Mouse (Mus musculus) lung, postnatal 14 days (tissue): ENCODE measurements around the gene Pdlim3.
A peak's percentile ranks its signal among the peaks of the same experiment; 100 is the strongest.
"Not testable (repeated sequence)": the region's sequence is repeated elsewhere in the genome, so short reads cannot be mapped to it uniquely, and the experiment has no call there.

Source experiments
- DNase-seq: peaks from one replicate; pipeline ENCODE4 v3.0.0; 2021

The Pdlim3 gene

DNA sequence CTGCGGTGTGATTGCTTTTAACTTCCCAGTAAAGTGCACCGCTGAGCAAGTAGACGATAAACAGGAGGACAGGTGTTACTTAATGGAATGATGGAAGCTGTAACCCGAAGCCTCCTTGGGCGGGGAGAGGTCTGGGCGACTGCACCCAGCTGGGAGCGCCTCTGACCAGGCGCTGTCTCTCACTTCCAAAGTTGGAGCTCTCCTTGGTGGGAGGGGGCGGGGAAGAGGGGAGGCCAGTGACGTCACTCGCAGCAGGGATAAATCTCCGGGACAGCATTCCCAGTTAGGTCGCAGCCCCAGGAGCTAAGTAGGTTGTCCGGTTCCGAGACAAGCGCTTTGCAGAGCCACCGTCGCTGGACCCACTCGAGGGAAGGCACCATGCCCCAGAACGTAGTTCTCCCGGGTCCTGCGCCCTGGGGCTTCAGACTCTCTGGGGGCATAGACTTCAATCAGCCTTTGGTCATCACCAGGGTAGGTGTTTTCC lies at the start of gene Pdlim3:
Gene Pdlim3, plus strand, starts transcription at position 260 of the 484 bp plus-strand sequence.
- DNase-seq: peak; percentile 61

DNA sequence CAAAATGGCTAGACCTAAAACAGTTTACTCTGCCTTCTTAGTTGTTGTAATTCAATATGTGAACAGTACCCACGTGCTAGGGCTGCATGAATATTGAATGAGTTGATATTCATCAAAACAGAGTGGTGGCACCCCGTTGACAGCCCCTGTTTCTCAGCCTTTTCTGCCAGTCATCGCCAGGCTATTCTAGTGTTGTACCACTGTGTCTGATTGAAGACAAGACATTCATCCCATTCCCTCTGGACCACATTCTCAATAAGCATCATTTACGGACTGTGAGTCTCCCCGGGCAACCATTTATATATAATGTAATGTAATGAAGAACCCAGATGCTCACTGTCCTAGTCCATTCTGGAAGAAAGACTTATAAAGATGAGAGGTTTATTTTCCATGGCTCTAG lies 42.0 kb upstream of the Pdlim3 start:
- no peak for DNase-seq

DNA sequence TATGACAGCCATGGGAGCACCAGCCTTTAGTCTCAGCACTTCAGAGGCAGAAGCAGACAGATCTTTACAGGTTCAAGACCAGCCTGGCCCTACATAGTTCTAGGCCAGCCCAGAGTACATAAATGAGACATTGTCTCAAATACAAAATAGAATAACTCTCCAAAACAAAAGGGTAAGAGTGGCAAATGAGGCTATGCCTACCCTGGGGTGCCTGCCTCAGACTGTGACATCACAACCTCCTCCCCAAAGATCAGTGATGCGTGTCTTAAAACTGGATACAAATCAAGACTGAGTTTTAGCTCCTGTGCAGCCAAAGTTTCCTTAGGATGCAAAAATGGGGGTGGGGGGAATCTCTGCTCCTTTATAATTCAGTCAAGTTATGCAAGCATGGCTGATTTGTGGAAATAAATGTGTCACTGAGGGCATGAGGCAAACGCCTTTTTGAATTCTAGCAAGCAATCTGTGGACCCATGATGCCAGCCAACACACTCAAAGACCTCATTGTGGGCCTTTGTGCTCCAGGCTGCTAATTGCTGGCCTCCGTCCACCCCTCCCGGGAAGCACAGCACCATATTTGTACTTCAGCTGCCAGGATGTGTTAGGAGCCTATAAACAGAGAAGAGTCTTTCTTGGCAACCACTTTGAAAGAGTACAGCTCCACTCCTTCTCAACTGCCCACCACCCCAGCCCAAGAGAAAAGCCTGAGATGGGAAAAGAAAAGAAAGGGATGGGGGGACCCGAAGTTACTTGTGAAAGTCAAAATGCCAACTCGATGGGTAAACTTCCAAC lies 41.0 kb upstream of the Pdlim3 start:
- DNase-seq: peak; percentile 31

DNA sequence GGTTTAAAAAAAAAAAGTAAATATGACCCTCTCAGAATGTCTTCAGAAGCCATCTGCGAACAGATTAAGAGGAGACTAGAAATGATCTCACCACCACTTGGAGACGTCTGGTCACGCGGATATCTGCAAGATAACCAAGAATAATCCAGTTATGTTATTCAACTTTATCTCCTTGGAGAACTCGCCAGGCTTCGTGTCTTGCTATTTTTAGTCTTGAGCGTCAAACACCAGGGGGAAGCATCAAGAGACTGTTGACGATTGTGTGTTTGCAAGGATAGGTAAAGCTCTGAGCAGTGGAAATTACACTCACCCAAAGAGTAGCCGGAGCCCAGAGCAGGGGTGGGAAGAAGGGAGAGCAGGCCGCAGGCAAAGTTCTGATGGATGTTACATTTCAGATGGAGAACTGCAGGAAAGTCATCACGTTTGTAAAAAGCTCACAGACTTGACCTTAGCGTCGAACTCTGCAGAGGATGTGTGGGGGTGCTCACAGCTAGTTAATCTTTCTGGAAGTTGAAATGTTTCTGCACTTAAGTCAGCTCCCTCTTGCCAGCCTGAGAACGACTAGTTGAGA lies 40.3 kb upstream of the Pdlim3 start:
- DNase-seq: no peak

- DNase-seq: no peak
Measured at GRCm38 (mm10) chr8:45845906-45846305, 39.4 kb upstream of the Pdlim3 start.

GRCm38 (mm10) chr8:45855118-45855517 lies 30.1 kb upstream of the Pdlim3 start:
- no peak for DNase-seq

DNA sequence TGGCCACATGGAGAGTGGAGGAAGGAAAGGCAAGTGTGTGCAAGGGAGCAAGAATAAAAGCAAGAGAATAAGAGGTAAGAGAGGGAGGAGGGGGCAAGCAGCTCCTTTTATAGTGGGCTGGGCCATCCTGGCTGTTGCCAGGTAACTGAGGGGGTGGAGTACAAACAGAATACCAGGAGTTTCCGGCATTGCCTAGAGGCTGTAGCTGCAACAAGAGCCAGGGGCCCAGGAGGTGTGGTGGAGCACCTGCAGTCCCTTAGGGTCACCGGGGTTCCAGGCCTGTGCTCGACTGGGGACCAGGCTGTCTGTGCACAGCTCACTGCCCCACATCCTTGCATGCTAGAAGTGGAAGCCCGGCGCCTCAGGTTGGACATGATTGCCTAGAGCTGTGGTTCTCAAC lies 27.5 kb upstream of the Pdlim3 start:
- DNase-seq: no peak

- DNase-seq: no peak
Measured at GRCm38 (mm10) chr8:45858391-45858790, 26.9 kb upstream of the Pdlim3 start.

- DNase-seq: not testable (repeated sequence)
Measured at GRCm38 (mm10) chr8:45871587-45871986, 13.7 kb upstream of the Pdlim3 start.

GRCm38 (mm10) chr8:45872077-45872476 lies 13.2 kb upstream of the Pdlim3 start:
- no peak for DNase-seq

DNA sequence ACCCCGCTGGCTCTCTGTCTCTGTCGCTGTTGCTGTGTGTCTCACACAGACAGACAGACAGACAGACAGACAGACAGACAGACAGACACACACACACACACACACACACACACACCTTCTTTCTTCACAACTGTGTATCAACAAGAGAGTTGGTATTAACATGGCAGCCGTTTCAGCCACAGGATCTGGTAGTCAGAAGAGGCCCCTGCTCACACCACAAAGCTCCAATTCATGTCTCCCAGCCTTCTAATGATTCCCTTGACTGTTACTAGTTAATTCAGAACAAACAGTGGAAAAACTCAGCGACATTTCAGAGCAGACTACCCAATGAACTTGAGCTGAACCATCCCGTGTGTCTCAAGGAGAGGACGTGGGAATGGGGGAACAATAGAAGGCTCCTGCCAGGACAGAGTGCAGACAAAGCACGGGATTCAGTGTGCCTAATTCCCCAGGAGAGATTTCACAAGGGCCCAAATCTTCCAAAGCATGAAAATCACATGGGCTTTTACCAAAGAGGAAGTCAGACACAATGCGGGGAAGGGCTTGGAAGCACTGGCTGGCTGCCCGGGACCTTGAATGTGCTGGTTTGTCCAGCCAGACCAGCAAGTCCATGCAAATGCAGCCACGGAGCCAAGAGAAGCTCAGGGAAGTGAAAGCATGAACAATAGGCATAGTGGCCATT lies 10.2 kb upstream of the Pdlim3 start:
- DNase-seq: peak; percentile 93

- DNase-seq: no peak
Measured at GRCm38 (mm10) chr8:45876397-45876796, 8.9 kb upstream of the Pdlim3 start.

- no peak for DNase-seq
Measured at GRCm38 (mm10) chr8:45877680-45878079, 7.6 kb upstream of the Pdlim3 start.

DNA sequence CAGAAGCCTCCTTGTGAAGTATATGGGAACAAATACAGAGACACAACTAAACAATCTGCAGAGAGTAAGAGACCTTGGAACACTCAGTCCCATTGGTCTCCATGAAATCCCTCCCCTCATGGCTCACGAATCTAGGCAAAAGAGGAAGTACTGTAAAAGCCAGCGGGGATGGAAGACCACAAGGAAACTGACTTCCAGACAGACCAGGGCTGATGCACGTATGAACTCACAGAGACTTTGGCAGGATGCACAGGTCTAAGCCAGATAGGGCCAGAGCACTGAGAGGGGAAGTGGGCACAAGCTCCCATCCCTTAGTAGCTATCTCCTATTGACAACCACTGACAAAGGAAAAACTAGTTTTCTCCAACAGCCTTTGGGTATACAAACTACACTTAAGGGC lies 4.8 kb upstream of the Pdlim3 start:
- no peak for DNase-seq

DNA sequence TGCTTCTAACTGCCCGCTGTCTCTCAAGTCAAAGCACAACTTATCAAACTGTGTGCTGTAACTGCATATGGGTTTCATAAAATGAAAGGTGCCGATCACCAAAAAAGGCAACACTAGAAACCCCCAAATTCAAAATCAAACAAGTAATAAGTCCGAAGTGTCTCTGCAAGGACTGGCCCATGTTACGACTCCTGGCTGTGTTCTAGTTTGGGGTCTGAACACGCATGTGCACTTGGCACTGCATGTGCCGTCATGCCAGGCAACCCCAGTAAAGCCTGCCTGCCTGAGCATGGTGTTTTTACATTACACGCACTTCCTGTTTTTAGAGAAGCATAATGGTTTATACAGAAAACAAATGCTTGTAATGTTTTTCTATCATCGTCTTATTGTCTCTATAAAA lies 3.5 kb upstream of the Pdlim3 start:
- DNase-seq: no peak

DNA sequence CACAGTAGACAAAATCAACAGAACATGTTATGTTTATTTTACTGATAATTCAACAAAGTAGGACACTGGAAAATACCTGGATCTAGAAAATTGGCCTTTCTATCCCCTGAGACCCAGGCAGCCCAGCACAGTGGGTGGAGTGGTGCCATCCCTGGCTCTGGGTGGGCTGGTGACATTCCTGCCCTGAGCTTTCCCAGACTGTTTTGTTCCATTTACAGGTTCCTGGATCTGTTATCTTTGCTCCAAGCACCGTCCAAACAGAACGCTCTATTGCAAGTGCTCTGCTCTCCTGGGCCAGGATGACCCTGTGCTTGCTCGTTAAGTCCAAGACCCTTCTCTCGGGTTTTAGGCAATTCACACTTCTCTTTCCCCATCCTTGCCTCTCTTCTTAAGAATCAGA lies 1.5 kb upstream of the Pdlim3 start:
- DNase-seq: no peak

DNA sequence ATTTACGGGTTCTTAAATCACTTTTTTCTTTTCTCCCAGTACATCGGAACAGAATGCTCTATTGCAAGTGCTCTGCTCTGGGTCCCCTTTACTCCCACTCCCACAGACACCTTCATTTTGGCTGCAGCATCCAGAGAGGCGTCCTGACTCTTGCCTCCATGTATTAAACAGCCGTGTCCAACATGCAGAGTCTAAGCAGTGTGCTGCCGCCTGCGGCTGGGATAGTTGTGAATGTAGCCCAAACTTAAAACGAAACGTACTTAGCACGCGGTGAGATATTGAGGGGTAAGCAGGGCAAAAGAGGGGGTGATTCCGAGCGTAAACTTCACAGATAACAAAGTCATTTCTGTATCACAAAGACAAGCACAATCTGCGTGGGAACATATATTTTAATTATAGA lies 709 bp upstream of the Pdlim3 start:
- DNase-seq: peak; percentile 26

DNA sequence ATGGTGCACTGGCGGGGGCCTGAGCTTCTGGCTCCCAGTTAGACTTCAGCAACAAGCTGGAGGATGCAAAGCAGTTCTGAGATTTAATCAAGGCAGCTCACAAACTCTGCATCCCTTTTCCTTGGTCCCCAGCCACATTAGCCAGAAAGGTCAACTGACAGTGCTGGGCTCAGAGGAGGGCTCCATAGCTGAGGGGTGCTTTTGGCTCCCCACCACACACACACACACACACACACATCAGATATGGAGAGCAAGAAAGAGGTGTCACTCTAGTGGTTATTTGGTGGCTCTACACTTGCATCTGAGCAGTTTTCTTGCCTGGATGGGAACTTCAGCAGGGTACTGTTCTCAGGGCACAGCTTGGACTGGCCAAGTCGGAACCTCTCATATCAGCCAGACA lies 514 bp downstream of the Pdlim3 start:
- no peak for DNase-seq

DNA sequence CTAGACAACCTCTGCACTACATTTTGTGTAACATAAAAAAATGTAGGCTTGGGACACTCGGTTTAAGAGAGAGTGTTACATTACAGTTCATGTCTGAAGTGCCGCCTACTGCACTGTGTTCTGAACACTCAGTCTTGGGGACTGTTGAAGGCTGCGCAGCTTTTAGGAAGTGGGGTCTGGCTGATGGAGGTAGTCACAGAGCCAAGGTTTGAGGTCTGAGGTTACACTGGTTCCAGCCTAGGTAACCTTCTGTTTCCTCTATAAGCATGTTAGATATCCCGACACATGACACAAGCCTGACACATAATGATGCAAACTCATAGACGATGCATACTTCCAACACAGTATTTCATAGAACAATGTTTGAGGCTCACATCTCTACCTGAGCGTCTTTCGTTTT lies 4.5 kb downstream of the Pdlim3 start:
- no peak for DNase-seq

DNA sequence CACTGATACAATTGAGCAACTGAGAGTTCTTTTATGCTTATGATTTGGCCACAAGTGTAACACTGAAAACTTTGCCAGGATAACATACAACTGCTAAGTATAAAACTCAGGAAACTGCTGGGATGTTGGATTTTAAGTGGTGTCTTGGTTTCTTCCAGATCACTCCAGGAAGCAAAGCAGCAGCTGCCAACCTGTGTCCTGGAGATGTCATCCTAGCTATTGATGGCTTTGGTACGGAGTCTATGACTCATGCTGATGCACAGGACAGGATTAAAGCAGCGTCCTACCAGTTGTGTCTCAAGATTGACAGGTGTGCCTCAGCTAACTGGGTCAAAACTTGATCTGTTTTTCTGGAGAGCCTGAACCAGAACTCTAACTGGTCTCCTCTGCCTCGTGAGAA lies 11.3 kb downstream of the Pdlim3 start:
- DNase-seq: no peak

GRCm38 (mm10) chr8:45899783-45900182 lies 14.5 kb downstream of the Pdlim3 start:
- no peak for DNase-seq

- DNase-seq: no peak
Measured at GRCm38 (mm10) chr8:45901626-45902025, 16.4 kb downstream of the Pdlim3 start.

- DNase-seq: peak; percentile 21
Measured at GRCm38 (mm10) chr8:45903659-45904058, 18.4 kb downstream of the Pdlim3 start.
